In genomic region chr9:62654336-62654735, GRCm38 (mm10) we compare ENCODE assay signal across 21 mouse cellular contexts. TPM values are rescaled to one million over a fixed set of nuclear protein-coding genes. Genes with fewer than 3 reads are reported as not detected.
DNase-seq lines count a peak whose midpoint lies in the region; ATAC-seq lines count a peak whose summit lies in the region.
"Had no signal": no experiment of that assay in that cellular context is flagged by ENCODE, and none has a peak within 500 bp of the region (broad histone marks: within the 10 kb centered on the region; RNA-seq: fewer than 3 reads in every experiment).

No protein-coding gene starts in this region.

- no peaks in the 10 kb centered on the region for H3K4me1 ChIP-seq in heart, embryonic 12.5 days (replicated peaks)
- peaks cover 2% of the 10 kb centered on the region; the same call in 1 of the 2 replicates for H3K4me1 ChIP-seq in embryonic facial prominence, embryonic 12.5 days
- H3K4me1 ChIP-seq: forebrain, embryonic 13.5 days had no signal

- H3K4me3 ChIP-seq in heart, embryonic 12.5 days = no peak overlapping the region
- no peak overlapping the region for H3K4me3 ChIP-seq in embryonic facial prominence, embryonic 12.5 days
- H3K4me3 ChIP-seq: forebrain, embryonic 13.5 days; kidney, embryonic 15.5 days; layer of hippocampus, adult 2 months; neural tube, embryonic 13.5 days had no signal

- no peak overlapping the region for H3K4me2 ChIP-seq in heart, embryonic 12.5 days
- no peak overlapping the region for H3K4me2 ChIP-seq in embryonic facial prominence, embryonic 12.5 days (replicated peaks)
- H3K4me2 ChIP-seq: forebrain, embryonic 13.5 days; kidney, embryonic 15.5 days; neural tube, embryonic 13.5 days had no signal

- H3K9ac ChIP-seq in heart, embryonic 12.5 days = no peak overlapping the region
- H3K9ac ChIP-seq in embryonic facial prominence, embryonic 12.5 days = no peak overlapping the region
- H3K9ac ChIP-seq: forebrain, embryonic 13.5 days; kidney, embryonic 15.5 days; liver, embryonic 14.5 days; neural tube, embryonic 13.5 days had no signal

- DNase-seq in heart, adult 18-20 months = peak; percentile 48 to 53
- DNase-seq in kidney, postnatal 10 days = peak; percentile 34
- DNase-seq in kidney, adult 11 months = no peak
- peak; percentile 40 to 41 for DNase-seq in gastrocnemius, postnatal 36 days
- no peak for DNase-seq in neural tube, embryonic 10.5 days (ENCODE audit: extremely low spot score, low spot score)
- DNase-seq: adrenal gland, adult 8-10 months; cerebellum, adult 11-12 months; cerebellum, postnatal 36 days; right cerebral cortex, postnatal 14 days; thymus, postnatal 14 days had no signal

- H3K36me3 ChIP-seq in heart, embryonic 12.5 days = no peaks in the 10 kb centered on the region
- H3K36me3 ChIP-seq in embryonic facial prominence, embryonic 12.5 days = no peaks in the 10 kb centered on the region
- H3K36me3 ChIP-seq: kidney, embryonic 15.5 days; neural tube, embryonic 13.5 days had no signal

- intact Hi-C loops in gastrocnemius, postnatal 36 days (cut with DNase I) = no loop called here

- 63% methylated on average over 6 of the region's 6 CpGs for WGBS in heart, embryonic 12.5 days
- WGBS in embryonic facial prominence, embryonic 12.5 days = 41% methylated on average over 6 of the region's 6 CpGs

- ATAC-seq in heart, embryonic 12.5 days (ENCODE audit: insufficient number of reproducible peaks, low FRiP score) = no peak
- no peak for ATAC-seq in embryonic facial prominence, embryonic 12.5 days (ENCODE audit: insufficient number of reproducible peaks, insufficient read depth, low FRiP score, low TSS enrichment)
- no peak for ATAC-seq in granulocyte monocyte progenitor cell, adult 5-6 weeks (replicated peaks; ENCODE audit: poor library complexity, severe bottlenecking)
- ATAC-seq: forebrain, embryonic 13.5 days; hindbrain, embryonic 16.5 days had no signal

- no peak overlapping the region for H3K27ac ChIP-seq in heart, embryonic 12.5 days (ENCODE audit: poor library complexity, severe bottlenecking)
- 0 out of 2 replicates have a peak overlapping the region, but pooled peaks have one; percentile 18 for H3K27ac ChIP-seq in embryonic facial prominence, embryonic 12.5 days
- H3K27ac ChIP-seq: forebrain, embryonic 13.5 days; kidney, embryonic 15.5 days; layer of hippocampus, adult 2 months; liver, embryonic 14.5 days; neural tube, embryonic 13.5 days; stomach, postnatal 0 days had no signal

- no peaks in the 10 kb centered on the region for H3K27me3 ChIP-seq in heart, embryonic 12.5 days (replicated peaks)
- H3K27me3 ChIP-seq in embryonic facial prominence, embryonic 12.5 days = no peaks in the 10 kb centered on the region
- H3K27me3 ChIP-seq: forebrain, embryonic 13.5 days; kidney, embryonic 15.5 days; neural tube, embryonic 13.5 days had no signal

- no peaks in the 10 kb centered on the region for H3K9me3 ChIP-seq in heart, embryonic 12.5 days (replicated peaks)
- H3K9me3 ChIP-seq in embryonic facial prominence, embryonic 12.5 days = no peaks in the 10 kb centered on the region
- H3K9me3 ChIP-seq: forebrain, embryonic 13.5 days; kidney, embryonic 15.5 days; neural tube, embryonic 13.5 days had no signal

RNA-seq across cellular contexts. Expression of gene Itga11, which starts 23.3 kb away (rescaled TPM):
- total RNA-seq in heart, adult 18-20 months (2021) = 1 to 10 TPM; 1.1 to 1.3 TPM
- 0.71 and 1.00 TPM in 2 replicates for polyA plus RNA-seq in heart, embryonic 12.5 days (2016; fragmentation: Nextera tagmentation; extraction: Ambion mirVana)
- 3.9 and 4.3 TPM in 2 replicates for polyA plus RNA-seq in embryonic facial prominence, embryonic 12.5 days (2016; fragmentation: Nextera tagmentation; extraction: Ambion mirVana)
- 1 to 10 TPM; 3.2 to 3.3 TPM for total RNA-seq in gastrocnemius, postnatal 36 days (2021)
- not detected in 2 replicates for total RNA-seq in granulocyte monocyte progenitor cell, adult 5-6 weeks (2014; fragmentation: Nextera tagmentation)
- total RNA-seq in granulocyte monocyte progenitor cell, adult 5-6 weeks (2017) = 0.22 TPM in 1 of 2 replicates, not detected in the other
- total RNA-seq: megakaryocyte-erythroid progenitor cell, adult 5-6 weeks had no signal

Comparison
In these comparisons a context has a peak if more than half of its experiments do, and no peak if none do; other contexts are left out.
1. DNase-seq: peak in heart, adult 18-20 months (2 of 2), kidney, postnatal 10 days (single experiment) and gastrocnemius, postnatal 36 days (2 of 2); none in kidney, adult 11 months (single experiment) and neural tube, embryonic 10.5 days (single experiment).